Mouse (Mus musculus) hindlimb bud, embryonic 11.5 days (tissue): ENCODE data around the gene Was.
"Not testable (repeated sequence)": the region's sequence is repeated elsewhere in the genome, so short reads cannot be mapped to it uniquely, and the experiment has no call there.

Source experiments
- DNase-seq: peaks from one replicate; pipeline ENCODE4 v3.0.0-alpha.2; 2012; ENCODE audit warnings: low read depth, low spot score; ENCODE audit errors: extremely low spot score

Gene Was

GRCm38 (mm10) chrX:8074430-8075014 lies 15.8 kb downstream of the Was start, which contains the start of gene Suv39h1:
Gene Suv39h1 (minus strand): TSS chrX:8074760.
- DNase-seq, result peak; percentile 62

GRCm38 (mm10) chrX:8073881-8074429 lies 16.3 kb downstream of the Was start:
- DNase-seq, result no peak

- DNase-seq, result no peak
Measured at GRCm38 (mm10) chrX:8069166-8069565, 21.1 kb downstream of the Was start.

GRCm38 (mm10) chrX:8051044-8051781 lies 39.1 kb downstream of the Was start:
- DNase-seq, result not testable (repeated sequence)

GRCm38 (mm10) chrX:8033009-8033408 lies 57.3 kb downstream of the Was start:
- no peak for DNase-seq
